Mouse (Mus musculus) limb, embryonic 14.5 days (tissue): ENCODE data around the gene Abcd2. TPM values are rescaled to one million over a fixed set of nuclear protein-coding genes. Genes with fewer than 3 reads are reported as not detected.

Experiments used
- ATAC-seq: fragments of 200-750 bp; cut with Nextera tagmentation; 2 replicates; pipeline ENCODE4 v1.8.0; 2017; ENCODE audit warnings: low read depth, moderate number of reproducible peaks, moderate TSS enrichment; ENCODE audit not compliant: low FRiP score
- DNase-seq: peaks from one replicate; pipeline ENCODE4 v3.0.0-alpha.2; 2015; ENCODE audit warnings: low spot score
- H3K27ac ChIP-seq: fragments of 300-500 bp; sonication (generic); replicated peaks from 2 replicates; pipeline ENCODE4 v1.5.1; 2014; ENCODE audit warnings: low read depth, mild to moderate bottlenecking, low read length, moderate library complexity, mixed read lengths
- H3K27me3 ChIP-seq: fragments of 300-500 bp; sonication (generic); 2 replicates; pipeline ENCODE4 v1.6.1; 2014; ENCODE audit warnings: low read length, mixed read lengths; ENCODE audit not compliant: control insufficient read depth, insufficient read depth
- H3K36me3 ChIP-seq: fragments of 300-500 bp; sonication (generic); 2 replicates; pipeline ENCODE4 v1.6.1; 2014; ENCODE audit warnings: mild to moderate bottlenecking, low read length, moderate library complexity, mixed read lengths; ENCODE audit not compliant: control insufficient read depth, insufficient read depth
- H3K4me1 ChIP-seq: fragments of 300-500 bp; sonication (generic); 2 replicates; pipeline ENCODE4 v1.6.1; 2014; ENCODE audit warnings: antibody characterized with exemption, low read length, mixed read lengths; ENCODE audit not compliant: control insufficient read depth, insufficient read depth
- H3K4me2 ChIP-seq: fragments of 300-500 bp; sonication (generic); replicated peaks from 2 replicates; pipeline ENCODE4 v1.6.1; 2014; ENCODE audit warnings: low read depth, mild to moderate bottlenecking, low read length, moderate library complexity; ENCODE audit not compliant: severe bottlenecking
- H3K4me3 ChIP-seq: fragments of 300-500 bp; sonication (generic); replicated peaks from 2 replicates; pipeline ENCODE4 v1.5.1; 2014; ENCODE audit warnings: low read length
- H3K9ac ChIP-seq: fragments of 300-500 bp; sonication (generic); 2 replicates; pipeline ENCODE4 v1.6.1; 2014; ENCODE audit warnings: mild to moderate bottlenecking, low read depth, low read length, moderate library complexity; ENCODE audit not compliant: severe bottlenecking
- H3K9me3 ChIP-seq: fragments of 300-500 bp; sonication (generic); 2 replicates; pipeline ENCODE4 v1.6.1; 2016; ENCODE audit warnings: low read length; ENCODE audit not compliant: control insufficient read depth
- POLR2A ChIP-seq: fragments of 200-500 bp; IDR thresholded peaks from 2 replicates; pipeline ENCODE4 v1.8.0; 2012; ENCODE audit warnings: inconsistent platforms, mild to moderate bottlenecking, moderate library complexity, borderline replicate concordance; ENCODE audit not compliant: insufficient read depth, insufficient read length; ENCODE audit errors: extremely low read depth
- whole genome bisulfite sequencing: fragments of 180-500 bp; shearing (Covaris S2); extraction: QIAGEN DNeasy Blood & Tissue Kit; methylation state at CpG from one replicate; pipeline ENCODE4 v1.1.7; 2014; 5-methylcytosine and 5-hydroxymethylcytosine counted together
- polyA plus RNA-seq, 2 experiments: library from polyadenylated mRNA; depleted of rRNA in 1 of 2; stranded (reverse) in 1 of 2; unstranded in 1 of 2; fragments of >200 nt; fragmentation: Nextera tagmentation in 1 of 2; extraction: Ambion mirVana in 1 of 2; gene quantifications; 2 replicates each; pipeline versions ENCODE4 v1.2.1 to v1.2.3; 2012 to 2014

Abcd2 gene
- polyA plus RNA-seq, 2 experiments = 1.3 to 2.5 TPM

- Histone ChIP-seq H3K36me3 (no peaks in the 10 kb centered on the region), H3K27ac (no peak overlapping the region), H3K27me3 (no peaks in the 10 kb centered on the region), H3K4me2 (no peak overlapping the region), H3K4me1 (no peaks in the 10 kb centered on the region), H3K9ac (no peak overlapping the region), H3K4me3 (no peak overlapping the region), H3K9me3 (no peaks in the 10 kb centered on the region)
- no peak for TF ChIP-seq POLR2A
- 86% methylated on average over 5 of the region's 5 CpGs for WGBS
- no peak for DNase-seq
- ATAC-seq = no peak
Measured at GRCm38 (mm10) chr15:91108102-91108659, 83.4 kb downstream of the Abcd2 start.

GRCm38 (mm10) chr15:91104934-91105333 lies 86.7 kb downstream of the Abcd2 start:
- Histone ChIP-seq H3K9me3 (no peaks in the 10 kb centered on the region), H3K36me3 (no peaks in the 10 kb centered on the region), H3K4me1 (no peaks in the 10 kb centered on the region), H3K4me3 (no peak overlapping the region), H3K27me3 (no peaks in the 10 kb centered on the region), H3K27ac (no peak overlapping the region), H3K9ac (no peak overlapping the region), H3K4me2 (no peak overlapping the region)
- TF ChIP-seq POLR2A = no peak
- 51% methylated on average over 3 of the region's 3 CpGs for WGBS
- ATAC-seq (no peak), DNase-seq (no peak)

- no peak for ATAC-seq
- H3K4me1 ChIP-seq = no peaks in the 10 kb centered on the region
- no peaks in the 10 kb centered on the region for H3K36me3 ChIP-seq
- no peak overlapping the region for H3K4me2 ChIP-seq
- no peaks in the 10 kb centered on the region for H3K9me3 ChIP-seq
- no peak overlapping the region for H3K9ac ChIP-seq
- H3K27me3 ChIP-seq = no peaks in the 10 kb centered on the region
- no peak overlapping the region for H3K27ac ChIP-seq
- DNase-seq = no peak
- no peak overlapping the region for H3K4me3 ChIP-seq
- no peak for TF ChIP-seq POLR2A
- 68% methylated on average over 1 of the region's 1 CpGs for WGBS
Measured at GRCm38 (mm10) chr15:91104276-91104675, 87.3 kb downstream of the Abcd2 start.

GRCm38 (mm10) chr15:91103814-91104213 lies 87.8 kb downstream of the Abcd2 start:
- Histone ChIP-seq H3K9me3 (no peaks in the 10 kb centered on the region), H3K4me2 (no peak overlapping the region), H3K4me1 (no peaks in the 10 kb centered on the region), H3K27ac (no peak overlapping the region), H3K4me3 (no peak overlapping the region), H3K27me3 (no peaks in the 10 kb centered on the region), H3K9ac (no peak overlapping the region), H3K36me3 (no peaks in the 10 kb centered on the region)
- no peak for TF ChIP-seq POLR2A
- 59% methylated on average over 14 of the region's 14 CpGs for WGBS
- ATAC-seq (no peak), DNase-seq (no peak)

GRCm38 (mm10) chr15:91103305-91103704 lies 88.3 kb downstream of the Abcd2 start:
- Histone ChIP-seq H3K9ac (no peak overlapping the region), H3K36me3 (no peaks in the 10 kb centered on the region), H3K4me2 (no peak overlapping the region), H3K9me3 (no peaks in the 10 kb centered on the region), H3K27me3 (no peaks in the 10 kb centered on the region), H3K4me3 (no peak overlapping the region), H3K4me1 (no peaks in the 10 kb centered on the region), H3K27ac (no peak overlapping the region)
- TF ChIP-seq POLR2A = no peak
- DNase-seq = no peak
- no peak for ATAC-seq
- 87% methylated on average over 8 of the region's 8 CpGs for WGBS
